Mouse (Mus musculus) heart, embryonic 12.5 days (tissue): ENCODE measurements around the gene Ing4. TPM values are rescaled to one million over a fixed set of nuclear protein-coding genes. Genes with fewer than 3 reads are reported as not detected.
A peak's percentile ranks its signal among the peaks of the same experiment; 100 is the strongest.
"Not testable (repeated sequence)": the region's sequence is repeated elsewhere in the genome, so short reads cannot be mapped to it uniquely, and the experiment has no call there.

Source experiments
- ATAC-seq: fragments of 200-750 bp; cut with Nextera tagmentation; 2 replicates; pipeline ENCODE4 v1.8.0; 2017; ENCODE audit warnings: moderate TSS enrichment, moderate library complexity; ENCODE audit not compliant: insufficient number of reproducible peaks, low FRiP score
- H3K27ac ChIP-seq: fragments of 300-500 bp; sonication (generic); 2 replicates; pipeline ENCODE4 v1.5.1; 2016; ENCODE audit warnings: mild to moderate bottlenecking, moderate library complexity; ENCODE audit not compliant: poor library complexity, severe bottlenecking
- H3K27me3 ChIP-seq: fragments of 300-500 bp; sonication (generic); replicated peaks from 2 replicates; pipeline ENCODE4 v1.6.1; 2016; ENCODE audit warnings: mild to moderate bottlenecking, moderate library complexity
- H3K36me3 ChIP-seq: fragments of 300-500 bp; sonication (generic); 2 replicates; pipeline ENCODE4 v1.6.1; 2016; ENCODE audit warnings: mild to moderate bottlenecking, moderate library complexity
- H3K4me1 ChIP-seq: fragments of 300-500 bp; sonication (generic); replicated peaks from 2 replicates; pipeline ENCODE4 v1.6.1; 2016; ENCODE audit warnings: mild to moderate bottlenecking
- H3K4me2 ChIP-seq: fragments of 300-500 bp; sonication (generic); 2 replicates; pipeline ENCODE4 v1.6.1; 2016; ENCODE audit warnings: mild to moderate bottlenecking, moderate library complexity
- H3K4me3 ChIP-seq: fragments of 300-500 bp; sonication (generic); 2 replicates; pipeline ENCODE4 v1.5.1; 2016; ENCODE audit warnings: mild to moderate bottlenecking
- H3K9ac ChIP-seq: fragments of 300-500 bp; sonication (generic); 2 replicates; pipeline ENCODE4 v1.6.1; 2016; ENCODE audit warnings: mild to moderate bottlenecking, moderate library complexity
- H3K9me3 ChIP-seq: fragments of 300-500 bp; sonication (generic); replicated peaks from 2 replicates; pipeline ENCODE4 v1.6.1; 2016; ENCODE audit warnings: mild to moderate bottlenecking, moderate library complexity
- WGBS: fragments of 180-500 bp; shearing (Covaris S2); methylation state at CpG from one replicate; pipeline ENCODE4 v1.1.7; 2016; 5-methylcytosine and 5-hydroxymethylcytosine counted together
- polyA plus RNA-seq: library from polyadenylated mRNA; unstranded; fragments of >200 nt; fragmentation: Nextera tagmentation; extraction: Ambion mirVana; gene quantifications from 2 replicates; pipeline ENCODE4 v1.2.1, GENCODE M21; 2016

The Ing4 gene
- polyA plus RNA-seq, 1 experiment from 2014 or later: 81.8 TPM

DNA sequence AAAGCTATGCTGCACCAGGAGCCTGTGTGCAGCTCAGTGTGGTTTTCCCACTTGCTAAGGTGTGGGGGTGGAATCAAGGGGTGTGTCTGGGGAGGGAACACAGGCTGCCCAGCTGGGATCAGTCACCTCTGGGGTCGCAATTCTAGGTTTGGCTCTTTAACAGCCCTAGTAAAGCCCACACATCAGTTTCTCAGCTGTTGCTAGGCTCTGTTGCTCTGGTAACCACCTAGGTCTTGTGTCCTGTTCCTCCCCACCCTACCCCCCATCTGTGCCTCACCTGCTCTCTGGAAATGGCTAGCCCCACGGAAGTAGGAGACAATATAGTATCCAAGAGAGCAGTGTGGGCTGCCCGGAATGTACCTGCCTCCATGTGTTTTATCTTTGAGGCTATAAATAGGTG is 35.9 kb upstream of the Ing4 start:
- no peaks in the 10 kb centered on the region for H3K36me3 ChIP-seq
- no peaks in the 10 kb centered on the region for H3K9me3 ChIP-seq
- H3K4me3 ChIP-seq: no peak overlapping the region
- no peak overlapping the region for H3K9ac ChIP-seq
- no peak for ATAC-seq
- peak overlapping the region; percentile 34 for H3K4me2 ChIP-seq
- peaks cover 23% of the 10 kb centered on the region for H3K4me1 ChIP-seq
- 31% methylated on average over 3 of the region's 3 CpGs for whole genome bisulfite sequencing
- H3K27ac ChIP-seq: no peak overlapping the region
- peaks cover 42% of the 10 kb centered on the region for H3K27me3 ChIP-seq

GRCm38 (mm10) chr6:125005086-125005485 is 34.5 kb upstream of the Ing4 start:
- Histone ChIP-seq H3K4me3 (no peak overlapping the region), H3K9me3 (no peaks in the 10 kb centered on the region), H3K9ac (no peak overlapping the region), H3K27ac (no peak overlapping the region), H3K36me3 (no peaks in the 10 kb centered on the region), H3K27me3 (peaks cover 28% of the 10 kb centered on the region), H3K4me2 (no peak overlapping the region), H3K4me1 (peaks cover 27% of the 10 kb centered on the region)
- 34% methylated on average over 3 of the region's 3 CpGs for WGBS
- no peak for ATAC-seq

- Histone ChIP-seq H3K4me3 (peak overlapping the region; percentile 92), H3K4me1 (peaks cover 50% of the 10 kb centered on the region), H3K27me3 (no peaks in the 10 kb centered on the region), H3K27ac (peak overlapping the region; percentile 100), H3K4me2 (peak overlapping the region; percentile 89), H3K36me3 (peaks cover 22% of the 10 kb centered on the region), H3K9me3 (no peaks in the 10 kb centered on the region), H3K9ac (peak overlapping the region; percentile 70)
- WGBS: 43% methylated on average over 13 of the region's 13 CpGs
- no peak for ATAC-seq
Observed at GRCm38 (mm10) chr6:125008060-125008459, 31.5 kb upstream of the Ing4 start.

- H3K4me2 ChIP-seq: peak overlapping the region; percentile 89
- under 1% methylated on average over 32 of the region's 34 CpGs for WGBS
Observed at GRCm38 (mm10) chr6:125008586-125009128, 30.9 kb upstream of the Ing4 start.

DNA sequence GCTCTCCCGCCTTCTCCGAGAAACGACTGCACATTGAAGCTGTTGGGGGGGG is 30.6 kb upstream of the Ing4 start, which contains the start of gene Zfp384:
Gene Zfp384 (plus strand): TSS at position 17 of the 52 bp plus-strand sequence.
- H3K4me1 ChIP-seq: peaks cover 43% of the 10 kb centered on the region
- peak within 1 kb of the TSS; percentile 92 for H3K4me3 ChIP-seq
- H3K4me2 ChIP-seq: peak within 1 kb of the TSS; percentile 89
- WGBS: 0% methylated on average over 3 of the region's 3 CpGs
- H3K36me3 ChIP-seq: peaks cover 31% of the 10 kb centered on the region
- H3K27me3 ChIP-seq: no peaks in the 10 kb centered on the region
- H3K27ac ChIP-seq: peak within 1 kb of the TSS; percentile 100
- H3K9ac ChIP-seq: peak within 1 kb of the TSS; percentile 100
- no peak for ATAC-seq
- no peaks in the 10 kb centered on the region for H3K9me3 ChIP-seq

More at GRCm38 (mm10) chr6:125008586-125009128, 30.9 kb upstream of the Ing4 start:
- peak overlapping the region; percentile 92 for H3K4me3 ChIP-seq
- H3K4me1 ChIP-seq: peaks cover 46% of the 10 kb centered on the region
- H3K9ac ChIP-seq: peak overlapping the region; percentile 100
- H3K27me3 ChIP-seq: no peaks in the 10 kb centered on the region
- peaks cover 28% of the 10 kb centered on the region for H3K36me3 ChIP-seq
- peak; percentile 96 for ATAC-seq
- no peaks in the 10 kb centered on the region for H3K9me3 ChIP-seq
- H3K27ac ChIP-seq: peak overlapping the region; percentile 100

GRCm38 (mm10) chr6:125009181-125010073 is 30.1 kb upstream of the Ing4 start:
- WGBS: under 1% methylated on average over 67 of the region's 78 CpGs
- ATAC-seq: peak; percentile 89

DNA sequence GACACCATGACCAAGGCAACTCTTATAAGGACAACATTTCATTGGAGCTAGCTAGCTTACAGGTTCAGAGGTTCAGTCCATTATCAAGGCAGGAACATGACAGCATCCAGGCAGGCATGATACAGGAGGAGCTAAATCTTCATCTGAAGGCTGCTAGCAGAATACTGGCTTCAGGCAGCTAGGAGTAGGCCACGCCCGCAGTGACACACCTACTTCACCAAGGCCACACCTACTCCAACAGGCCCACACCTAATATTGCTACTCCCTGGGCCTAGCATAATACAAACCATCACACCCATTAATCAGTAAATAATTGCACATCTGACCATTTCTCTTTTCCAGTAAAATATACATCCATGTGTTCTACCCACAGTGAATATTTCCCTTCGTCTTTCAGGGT is 21.9 kb upstream of the Ing4 start:
- 89% methylated on average over 3 of the region's 3 CpGs for WGBS
- no peak overlapping the region for H3K27ac ChIP-seq
- no peak overlapping the region for H3K9ac ChIP-seq
- H3K27me3 ChIP-seq: no peaks in the 10 kb centered on the region
- H3K4me2 ChIP-seq: no peak overlapping the region
- H3K4me3 ChIP-seq: no peak overlapping the region
- ATAC-seq: no peak
- no peaks in the 10 kb centered on the region for H3K9me3 ChIP-seq
- peaks cover 80% of the 10 kb centered on the region for H3K36me3 ChIP-seq
- 0 out of 2 replicates have a peak, but pooled peaks cover under 1% of the 10 kb centered on the region for H3K4me1 ChIP-seq

More at GRCm38 (mm10) chr6:125009181-125010073, 30.1 kb upstream of the Ing4 start:
- peaks cover 40% of the 10 kb centered on the region for H3K4me1 ChIP-seq
- H3K4me3 ChIP-seq: peak overlapping the region; percentile 92
- H3K27ac ChIP-seq: peak overlapping the region; percentile 100
- peak overlapping the region; percentile 100 for H3K9ac ChIP-seq
- H3K4me2 ChIP-seq: peak overlapping the region; percentile 89
- H3K27me3 ChIP-seq: no peaks in the 10 kb centered on the region
- H3K36me3 ChIP-seq: peaks cover 34% of the 10 kb centered on the region
- H3K9me3 ChIP-seq: no peaks in the 10 kb centered on the region

- peaks cover 70% of the 10 kb centered on the region for H3K36me3 ChIP-seq
- H3K4me3 ChIP-seq, H3K4me1 ChIP-seq, H3K27me3 ChIP-seq, H3K9ac ChIP-seq, ATAC-seq, H3K9me3 ChIP-seq, H3K4me2 ChIP-seq, H3K27ac ChIP-seq: not testable (repeated sequence)
- WGBS: 45% methylated on average over 9 of the region's 9 CpGs
Observed at GRCm38 (mm10) chr6:125030532-125030931, 9.0 kb upstream of the Ing4 start.

DNA sequence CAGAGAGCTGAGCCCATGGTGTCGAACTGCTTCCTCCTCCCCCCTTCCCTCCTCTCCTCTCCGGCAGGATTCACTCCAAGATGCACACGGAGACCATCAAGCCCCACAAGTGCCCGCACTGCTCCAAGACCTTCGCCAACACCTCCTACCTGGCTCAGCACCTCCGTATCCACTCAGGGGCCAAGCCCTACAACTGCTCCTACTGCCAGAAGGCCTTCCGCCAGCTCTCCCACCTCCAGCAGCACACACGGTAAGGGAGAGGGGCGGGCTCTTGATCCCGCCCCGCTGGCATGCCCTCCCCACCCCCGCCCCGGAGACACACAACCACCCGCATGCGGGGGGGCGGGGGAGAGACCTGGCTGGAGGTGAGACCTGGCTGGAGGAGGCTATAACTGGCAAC is 8.0 kb upstream of the Ing4 start:
- Histone ChIP-seq H3K9ac (no peak overlapping the region), H3K36me3 (peaks cover 75% of the 10 kb centered on the region), H3K27me3 (no peaks in the 10 kb centered on the region), H3K9me3 (no peaks in the 10 kb centered on the region), H3K4me3 (no peak overlapping the region), H3K4me1 (no peaks in the 10 kb centered on the region), H3K27ac (no peak overlapping the region), H3K4me2 (no peak overlapping the region)
- ATAC-seq: no peak
- WGBS: 89% methylated on average over 16 of the region's 16 CpGs

DNA sequence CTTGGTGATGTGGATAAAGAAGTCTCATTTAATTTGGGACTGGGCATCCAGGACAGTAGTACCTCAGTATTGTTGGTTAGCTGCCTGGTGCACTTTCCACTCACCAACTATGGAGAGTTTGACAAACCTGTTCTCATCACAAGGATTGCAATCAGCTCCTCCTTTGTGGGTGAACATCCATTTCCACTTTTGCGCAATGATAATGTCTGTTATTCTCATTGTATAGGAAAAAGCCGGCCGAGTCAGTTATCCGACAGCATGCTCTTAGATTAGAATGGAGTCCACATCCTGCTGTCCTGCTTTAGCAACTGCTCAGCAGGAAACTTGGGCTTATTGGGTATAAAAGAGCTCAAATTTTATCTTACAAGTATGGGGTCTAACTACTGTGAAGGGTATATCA is 894 bp upstream of the Ing4 start:
- Histone ChIP-seq H3K4me3 (peak overlapping the region; percentile 77; the same call in 1 of the 2 replicates), H3K27me3 (no peaks in the 10 kb centered on the region), H3K4me1 (peaks cover 9% of the 10 kb centered on the region), H3K9me3 (no peaks in the 10 kb centered on the region), H3K36me3 (peaks cover 45% of the 10 kb centered on the region), H3K27ac (peak overlapping the region; percentile 63), H3K9ac (no peak overlapping the region), H3K4me2 (peak overlapping the region; percentile 64)
- no peak for ATAC-seq
- 78% methylated on average over 4 of the region's 4 CpGs for WGBS

- H3K9me3 ChIP-seq: no peaks in the 10 kb centered on the region
- H3K4me1 ChIP-seq: peaks cover 9% of the 10 kb centered on the region
- no peaks in the 10 kb centered on the region for H3K27me3 ChIP-seq
- peaks cover 45% of the 10 kb centered on the region for H3K36me3 ChIP-seq
- no peak; the same call in 1 of the 2 replicates for ATAC-seq
- peak overlapping the region; percentile 64 for H3K4me2 ChIP-seq
- peak overlapping the region; percentile 77 for H3K4me3 ChIP-seq
- peak overlapping the region; percentile 24; the same call in 1 of the 2 replicates for H3K9ac ChIP-seq
- WGBS: 6% methylated on average over 8 of the region's 8 CpGs
- H3K27ac ChIP-seq: peak overlapping the region; percentile 63
Observed at GRCm38 (mm10) chr6:125039131-125039530, 429 bp upstream of the Ing4 start.
